Mouse (Mus musculus) bone marrow macrophage, adult 2 months (primary cell): Measurements from ENCODE around the gene Chfr.

Source experiments
- CTCF ChIP-seq: IDR thresholded peaks from 2 replicates; pipeline ENCODE4 v1.5.1; 2012; ENCODE audit warnings: low read depth, mild to moderate bottlenecking, low read length, moderate library complexity
- POLR2A ChIP-seq: IDR thresholded peaks from 2 replicates; pipeline ENCODE4 v1.6.1; 2012; ENCODE audit warnings: mild to moderate bottlenecking, low read depth, low read length, borderline replicate concordance

DNA sequence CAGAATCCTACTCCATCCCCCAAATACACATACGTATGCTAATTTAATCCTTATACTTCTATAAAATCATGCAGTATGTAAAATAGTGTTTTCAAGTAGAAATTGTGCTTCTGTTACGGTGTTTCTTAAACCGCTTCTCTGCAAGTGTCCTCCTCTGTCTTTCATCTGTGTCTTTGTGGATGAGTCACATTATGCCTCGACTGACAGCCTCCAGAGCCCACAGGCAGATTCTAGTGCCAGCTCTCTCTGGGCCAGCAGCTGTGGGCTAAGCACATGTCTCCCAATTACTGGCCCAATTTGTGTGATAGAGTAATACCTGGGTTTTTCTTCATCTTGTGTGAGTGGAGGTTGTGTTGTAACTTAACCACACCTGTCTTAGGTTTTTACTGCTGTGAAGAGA is 33.7 kb downstream of the Chfr start:
- no peak for TF ChIP-seq CTCF
- TF ChIP-seq POLR2A, result no peak
